ENCODE assay signal across 7 mouse cellular contexts in genomic region chr11:54100045-54100691, GRCm38 (mm10). TPM values are rescaled to one million over a fixed set of nuclear protein-coding genes. Genes with fewer than 3 reads are reported as not detected.
DNase-seq lines count a peak whose midpoint lies in the region; ATAC-seq and TF ChIP-seq lines count a peak whose summit lies in the region.

P4ha2 (plus strand) TSS chr11:54100095.

- H3K9ac ChIP-seq in forebrain, embryonic 12.5 days = peak within 1 kb of the TSS; percentile 71
- H3K9ac ChIP-seq in liver, embryonic 12.5 days = peak within 1 kb of the TSS; percentile 66
- H3K9ac ChIP-seq in stomach, postnatal 0 days (ENCODE audit: low read length) = peak within 1 kb of the TSS; percentile 76

- H3K4me3 ChIP-seq in C2C12 (ENCODE audit: insufficient read depth, poor library complexity, severe bottlenecking) = peak within 1 kb of the TSS; percentile 38
- H3K4me3 ChIP-seq in forebrain, embryonic 12.5 days (replicated peaks) = peak within 1 kb of the TSS; percentile 63
- H3K4me3 ChIP-seq in liver, embryonic 12.5 days = peak within 1 kb of the TSS; percentile 62
- peak within 1 kb of the TSS; percentile 69 for H3K4me3 ChIP-seq in stomach, postnatal 0 days (ENCODE audit: low read depth, low read length)

- no peaks in the 10 kb centered on the region for H3K9me3 ChIP-seq in forebrain, embryonic 12.5 days
- H3K9me3 ChIP-seq in liver, embryonic 12.5 days (replicated peaks) = no peaks in the 10 kb centered on the region
- H3K9me3 ChIP-seq in stomach, postnatal 0 days (ENCODE audit: control insufficient read depth, low read length) = no peaks in the 10 kb centered on the region

- DNase-seq in 3T3-L1 (ENCODE audit: low read depth, low spot score) = peak; percentile 33
- DNase-seq in heart, postnatal 4 days = no peak
- no peak for DNase-seq in stomach, postnatal 0 days (ENCODE audit: low spot score)
- DNase-seq in spleen, postnatal 4 days (ENCODE audit: low spot score in 2 of 2) = no peak

- TF ChIP-seq EP300 in stomach, postnatal 0 days (optimal IDR thresholded peaks at IDR 0.05) = no peak

- 56% methylated on average over 10 of the region's 10 CpGs for WGBS in forebrain, embryonic 12.5 days
- WGBS in liver, embryonic 12.5 days (ENCODE audit: insufficient replicate concordance) = 45% methylated on average over 10 of the region's 10 CpGs
- 53% methylated on average over 10 of the region's 10 CpGs for WGBS in stomach, postnatal 0 days

- H3K4me1 ChIP-seq in forebrain, embryonic 12.5 days = peaks cover 11% of the 10 kb centered on the region
- H3K4me1 ChIP-seq in liver, embryonic 12.5 days = peaks cover 28% of the 10 kb centered on the region
- H3K4me1 ChIP-seq in stomach, postnatal 0 days (replicated peaks; ENCODE audit: control insufficient read depth, insufficient read depth) = 0 out of 2 replicates have a peak, but pooled peaks cover 4% of the 10 kb centered on the region

- H3K27me3 ChIP-seq in C2C12 (ENCODE audit: control insufficient read depth, insufficient read depth, insufficient read length) = no peaks in the 10 kb centered on the region
- peaks cover 21% of the 10 kb centered on the region for H3K27me3 ChIP-seq in forebrain, embryonic 12.5 days
- peaks cover 58% of the 10 kb centered on the region for H3K27me3 ChIP-seq in liver, embryonic 12.5 days (replicated peaks)
- H3K27me3 ChIP-seq in stomach, postnatal 0 days (ENCODE audit: control insufficient read depth, insufficient read depth, low read length) = no peaks in the 10 kb centered on the region

- no peaks in the 10 kb centered on the region for H3K79me2 ChIP-seq in C2C12 (ENCODE audit: control insufficient read depth, insufficient read depth)

- no peaks in the 10 kb centered on the region for H3K36me3 ChIP-seq in C2C12 (ENCODE audit: control insufficient read depth, insufficient read depth)
- H3K36me3 ChIP-seq in forebrain, embryonic 12.5 days (replicated peaks) = no peaks in the 10 kb centered on the region
- H3K36me3 ChIP-seq in liver, embryonic 12.5 days = no peaks in the 10 kb centered on the region
- no peaks in the 10 kb centered on the region for H3K36me3 ChIP-seq in stomach, postnatal 0 days (ENCODE audit: control insufficient read depth, insufficient read depth, low read length)

- ATAC-seq in forebrain, embryonic 12.5 days (ENCODE audit: low FRiP score) = no peak
- no peak for ATAC-seq in liver, embryonic 12.5 days
- 0 out of 2 replicates have a peak, but pooled peaks have one; percentile 8 for ATAC-seq in stomach, postnatal 0 days (ENCODE audit: low FRiP score, low TSS enrichment)

- no peak for TF ChIP-seq CTCF in C2C12 (IDR thresholded peaks at IDR 0.05; ENCODE audit: control insufficient read depth, insufficient read depth, insufficient read length)
- no peak for TF ChIP-seq CTCF in stomach, postnatal 0 days (IDR thresholded peaks at IDR 0.05; ENCODE audit: low read depth)

- no peaks in the 10 kb centered on the region for H3K79me3 ChIP-seq in C2C12 (ENCODE audit: low read depth)

- H3ac ChIP-seq in C2C12 (ENCODE audit: control insufficient read depth, insufficient read length, low read depth) = peak within 1 kb of the TSS; percentile 83

- no peak within 1 kb of the TSS for H3K27ac ChIP-seq in forebrain, embryonic 12.5 days
- H3K27ac ChIP-seq in liver, embryonic 12.5 days = no peak within 1 kb of the TSS
- peak within 1 kb of the TSS; percentile 58; the same call in 1 of the 2 replicates for H3K27ac ChIP-seq in stomach, postnatal 0 days (replicated peaks)

- peak within 1 kb of the TSS; percentile 97 for H3K4me2 ChIP-seq in forebrain, embryonic 12.5 days
- H3K4me2 ChIP-seq in liver, embryonic 12.5 days = peak within 1 kb of the TSS; percentile 90
- H3K4me2 ChIP-seq in stomach, postnatal 0 days (replicated peaks; ENCODE audit: low read depth) = peak within 1 kb of the TSS; percentile 98

TF ChIP-seq in C2C12, 6 proteins besides CTCF, POLR2A, EP300 and RAD21:
- TF ChIP-seq MYOD1 (IDR thresholded peaks at IDR 0.05; ENCODE audit: control insufficient read depth, insufficient read length, low read depth) = no peak
- TF ChIP-seq MYOG (IDR thresholded peaks at IDR 0.05; ENCODE audit: control insufficient read depth, extremely low read depth, insufficient read length) = no peak
TF ChIP-seq in C2C12: peak in this region for 0.

RNA-seq across cellular contexts. Expression of gene P4ha2, which starts in this region (rescaled TPM):
- 26.4 TPM for polyA plus RNA-seq in C2C12 (2012; fragmentation: generic; extraction: Trizol)
- polyA plus RNA-seq in forebrain, embryonic 12.5 days (2016; fragmentation: Nextera tagmentation; extraction: Ambion mirVana) = 10.5 and 12.7 TPM in 2 replicates
- total RNA-seq in heart, postnatal 4 days (2021) = 10 to 100 TPM; 24.6 to 28.1 TPM
- polyA plus RNA-seq in liver, embryonic 12.5 days (2016; fragmentation: Nextera tagmentation; extraction: Ambion mirVana) = 9.9 and 10.3 TPM in 2 replicates
- 28.4 and 30.2 TPM in 2 replicates for polyA plus RNA-seq in stomach, postnatal 0 days (2015; fragmentation: Nextera tagmentation; extraction: Ambion mirVana)
